Mouse (Mus musculus) kidney, adult 18-20 months (tissue): ENCODE measurements at regions not wholly inside any gene's neighbourhood (a gene's known extent, or its start where the extent isn't known, plus 50 kb on each side); places are given as distances from the start of the nearest gene placed in this dataset.
A peak's percentile ranks its signal among the peaks of the same experiment; 100 is the strongest.

Experiments
- DNase-seq: peaks from one replicate; pipeline ENCODE4 v3.0.0; 2021

DNA sequence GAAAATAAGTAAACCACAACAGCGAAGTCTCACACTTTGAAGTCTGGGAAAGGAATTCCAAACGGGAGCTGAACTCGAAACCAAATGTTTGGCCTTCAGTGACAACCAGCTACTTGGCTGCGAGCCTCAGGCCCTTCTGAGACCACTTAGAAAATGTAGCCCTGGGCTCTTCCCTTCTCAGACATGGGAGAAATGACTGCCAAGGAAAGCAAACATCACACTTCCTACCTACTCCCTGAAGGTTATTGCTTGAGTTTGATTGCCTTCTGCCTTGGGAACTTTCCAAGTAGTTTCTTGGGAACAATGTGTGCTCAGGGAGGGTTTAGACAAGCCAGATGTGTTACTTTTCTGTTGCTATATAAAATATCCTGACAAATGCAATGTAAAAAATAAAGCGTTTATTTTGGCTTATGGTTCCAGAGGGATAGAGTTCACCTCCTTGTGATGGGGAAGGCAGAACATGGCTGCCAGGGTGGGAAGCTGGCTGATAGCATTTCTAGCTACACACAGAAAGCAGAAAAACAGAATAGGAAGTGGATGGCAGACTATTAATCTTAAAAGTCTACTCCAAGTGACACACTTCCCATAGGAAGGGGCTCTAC lies 194.8 kb upstream of the Rack1 start:
- no peak for DNase-seq

DNA sequence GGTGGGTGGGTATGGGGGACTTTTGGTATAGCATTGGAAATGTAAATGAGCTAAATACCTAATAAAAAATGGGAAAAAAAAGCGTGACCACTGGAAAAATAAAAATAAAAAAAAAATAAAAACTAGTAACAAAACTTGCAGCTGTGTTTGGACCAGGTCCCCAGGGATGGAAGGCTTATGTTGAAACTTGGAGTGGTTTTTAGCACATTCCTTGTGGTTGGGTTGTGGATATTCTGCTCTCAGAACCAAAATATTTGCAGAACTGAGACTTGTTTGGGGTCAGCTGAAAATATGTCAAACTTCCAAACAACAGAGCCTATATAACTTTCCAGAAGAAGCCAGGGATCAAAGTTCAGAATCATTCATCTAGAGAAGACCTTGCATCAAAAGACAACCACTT lies 199.0 kb upstream of the Rack1 start:
- DNase-seq, result no peak

DNA sequence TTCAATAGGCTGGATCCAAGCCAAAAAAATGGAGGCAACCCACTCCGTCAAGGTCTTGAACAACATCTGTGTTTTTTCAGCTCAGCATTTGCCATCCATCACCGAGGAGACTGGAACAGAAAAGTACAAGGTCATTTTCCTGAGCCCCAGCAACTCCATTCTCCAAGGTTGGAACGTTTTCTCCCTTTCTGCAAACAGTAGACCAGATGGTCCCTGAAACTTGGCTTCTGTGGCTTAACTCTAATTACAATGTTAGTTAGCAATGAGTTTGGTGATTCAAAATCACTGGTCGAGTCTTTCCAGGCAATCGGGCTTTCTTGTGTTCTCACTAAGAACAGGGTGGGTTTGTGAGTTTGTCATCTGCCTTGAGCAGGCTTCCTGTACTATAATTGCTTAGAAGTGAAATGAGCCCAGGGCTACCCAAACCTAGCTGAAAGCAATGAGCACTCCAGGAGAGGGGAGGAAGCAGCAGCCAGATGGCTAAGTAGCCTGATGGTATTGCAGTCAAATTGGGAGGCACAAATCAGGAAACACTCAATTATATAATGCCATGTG lies 200.5 kb upstream of the Rack1 start:
- DNase-seq, result no peak

DNA sequence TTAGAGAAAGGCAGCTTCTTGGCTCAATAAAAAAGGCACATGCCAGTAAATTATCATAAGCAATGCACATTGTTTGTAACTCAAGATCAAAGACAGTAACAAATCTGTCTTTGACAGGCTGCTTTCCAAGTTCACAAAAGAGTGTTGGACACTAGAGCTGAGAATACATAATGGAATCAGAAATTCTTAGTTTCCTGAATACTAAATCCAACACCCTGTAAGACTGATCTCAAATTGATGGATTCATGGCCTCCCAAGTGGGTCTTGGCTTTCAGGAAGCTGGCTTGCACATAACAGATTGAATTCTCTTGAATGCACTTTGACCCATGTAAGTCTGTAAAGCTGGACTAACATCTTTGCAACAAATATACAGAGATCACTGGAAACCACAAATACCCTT lies 201.1 kb upstream of the Rack1 start:
- no peak for DNase-seq

DNA sequence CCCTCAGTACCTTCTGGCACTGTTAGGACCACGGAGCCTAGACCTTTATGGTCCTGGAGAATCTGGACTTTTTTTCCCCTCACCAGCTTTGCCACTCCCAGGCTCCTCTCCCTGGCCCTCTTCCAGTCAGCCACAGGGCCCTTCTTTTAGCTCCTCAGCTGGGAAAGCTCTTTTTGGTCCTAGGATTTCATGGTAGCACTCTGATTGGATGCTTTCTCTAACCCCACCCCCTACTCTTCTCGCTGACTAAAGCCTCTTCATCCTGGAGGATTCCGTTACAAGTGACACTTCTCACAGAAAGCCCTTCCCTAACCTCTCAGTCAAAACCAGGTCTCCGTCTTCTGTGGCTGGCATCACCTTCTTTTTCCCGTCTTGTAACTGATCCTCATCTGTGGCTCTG lies 205.7 kb upstream of the Rack1 start:
- DNase-seq, result no peak

DNA sequence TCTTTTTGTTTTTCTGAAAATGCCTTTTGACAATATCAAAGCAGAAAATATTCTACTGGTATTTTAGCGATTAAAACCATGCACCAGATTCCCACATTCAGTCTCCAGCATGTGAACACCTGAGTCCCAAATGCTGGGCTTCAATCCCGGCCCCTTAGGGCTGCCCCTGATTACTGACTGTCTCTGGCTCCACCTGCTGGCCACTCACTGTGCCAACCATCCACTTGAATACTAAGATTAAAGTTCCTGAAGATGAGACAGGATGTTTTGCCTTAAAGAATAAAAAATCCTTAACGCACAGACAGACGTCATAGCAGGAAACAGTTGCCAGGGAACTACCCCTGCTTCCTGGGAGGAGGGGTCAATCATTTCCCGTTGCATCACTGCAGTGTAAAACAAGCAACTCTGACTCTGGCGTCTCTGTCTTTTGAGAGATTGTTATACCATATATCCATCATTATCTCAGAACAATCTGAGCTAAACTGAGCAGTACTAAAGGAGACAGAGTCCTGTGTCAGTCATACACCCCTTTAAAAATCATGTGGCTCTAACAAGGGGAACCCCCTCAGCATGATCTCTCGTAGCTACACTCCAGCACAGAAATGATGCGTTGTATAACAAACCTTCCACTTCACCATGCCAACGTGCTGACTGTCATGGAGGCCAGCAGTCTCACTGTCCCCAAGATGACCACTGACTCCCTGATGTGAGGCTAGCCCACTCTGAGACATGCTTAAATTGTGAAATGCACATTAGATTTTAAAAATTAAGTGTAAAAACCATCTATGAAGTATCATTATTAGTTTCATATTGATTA lies 211.1 kb upstream of the Rack1 start:
- peak; percentile 44 for DNase-seq

DNA sequence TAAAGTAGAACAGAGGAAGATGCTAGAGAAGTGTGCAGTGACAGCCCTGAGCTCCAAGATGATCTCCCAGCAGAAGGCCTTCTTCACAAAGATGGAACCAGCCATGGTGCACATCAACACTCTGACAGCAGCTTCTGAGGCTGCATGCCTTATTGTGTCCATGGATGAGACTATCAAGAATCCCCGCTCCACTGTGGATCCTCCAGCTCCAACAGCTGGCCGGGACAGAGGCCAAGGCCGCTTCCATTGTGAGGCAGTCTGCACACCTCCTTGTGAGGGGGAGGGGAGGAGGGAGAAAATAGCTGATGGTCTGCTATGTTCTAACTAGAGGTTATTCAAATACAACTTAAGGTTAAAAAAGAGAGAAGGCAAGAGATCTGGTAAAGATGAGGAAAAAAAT lies 231.4 kb upstream of the Rack1 start:
- no peak for DNase-seq

DNA sequence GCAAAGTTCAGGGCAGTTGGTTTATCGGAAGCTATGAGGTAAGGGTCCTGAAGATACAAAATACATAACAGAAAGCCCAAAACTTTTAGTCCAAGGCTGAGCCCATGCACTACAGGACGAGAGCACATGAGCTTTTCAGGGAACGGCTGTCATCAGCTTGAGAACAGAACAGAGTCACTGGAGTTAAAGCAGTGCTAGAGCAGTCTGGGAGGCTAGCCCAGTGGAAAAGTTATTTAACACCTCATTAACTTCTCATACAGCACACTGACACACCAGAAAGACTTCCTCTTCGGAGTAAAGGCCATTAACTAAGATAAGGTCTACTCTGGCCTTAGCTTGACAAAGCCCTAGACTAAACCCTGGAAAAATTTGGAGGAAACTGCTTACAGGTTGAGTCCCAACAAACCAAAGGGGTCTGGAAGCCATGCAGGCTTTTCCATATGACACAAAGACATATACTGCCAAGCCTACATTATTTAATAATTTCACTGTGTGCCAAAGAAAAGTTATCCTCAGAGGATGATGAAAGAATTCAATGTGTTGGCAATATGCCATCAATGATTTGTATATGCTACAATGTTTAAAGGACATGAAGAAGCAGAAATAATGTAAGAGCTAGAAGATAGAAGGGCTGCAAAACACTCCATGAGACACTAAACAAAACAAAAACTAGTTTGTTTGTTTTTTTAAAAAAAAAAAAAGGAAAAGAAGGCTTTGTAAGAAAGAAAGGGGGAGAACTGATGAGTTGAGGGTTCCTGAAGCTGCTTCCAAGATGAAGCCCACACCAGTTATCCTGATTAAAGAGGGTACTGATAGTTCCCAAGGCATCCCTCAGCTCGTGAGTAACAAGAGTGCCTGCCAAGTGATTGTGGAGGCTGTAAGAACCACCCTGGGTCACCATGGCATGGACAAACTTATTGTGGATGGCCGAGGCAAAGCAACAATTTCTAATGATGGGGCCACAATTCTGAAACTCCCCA lies 232.3 kb upstream of the Rack1 start:
- no peak for DNase-seq

DNA sequence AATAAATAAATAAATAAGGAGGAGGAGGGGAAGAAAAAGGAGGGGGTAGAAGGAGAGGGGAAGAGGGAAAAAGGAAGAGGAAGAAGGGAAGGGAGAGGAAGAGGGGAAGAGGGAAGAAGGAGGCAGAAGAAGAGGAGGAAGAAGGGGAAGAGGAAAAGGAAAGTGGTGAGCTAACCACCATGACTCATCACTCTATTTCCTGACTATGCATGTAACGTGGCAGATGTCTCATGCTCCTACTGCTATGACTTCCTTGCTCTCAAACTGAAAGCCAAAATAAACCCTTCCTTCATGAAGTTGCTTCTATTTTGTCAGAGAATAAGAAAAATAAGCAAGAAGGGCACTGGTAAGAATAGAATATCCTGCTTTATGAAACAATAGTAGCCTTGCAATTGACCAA lies 242.1 kb upstream of the Rack1 start:
- no peak for DNase-seq

DNA sequence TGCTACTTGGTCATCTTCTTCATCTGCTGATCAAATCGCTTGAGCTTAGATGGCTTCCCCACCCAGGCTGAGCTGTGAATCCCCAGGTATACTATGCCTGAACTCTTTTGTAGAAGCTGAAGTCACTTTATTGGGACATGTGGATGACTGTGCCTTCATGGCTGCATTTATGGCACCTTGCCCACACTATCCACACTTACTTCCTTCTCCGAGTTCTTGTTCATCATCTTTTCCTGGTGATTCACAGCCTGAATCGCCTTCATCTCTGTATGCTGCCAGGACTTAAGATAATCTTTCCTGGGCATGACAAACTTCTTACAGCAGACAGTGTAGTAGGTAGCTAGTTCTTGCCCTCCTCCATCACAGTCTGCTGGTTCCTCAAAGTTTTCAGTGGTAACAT lies 248.1 kb upstream of the Rack1 start:
- no peak for DNase-seq

DNA sequence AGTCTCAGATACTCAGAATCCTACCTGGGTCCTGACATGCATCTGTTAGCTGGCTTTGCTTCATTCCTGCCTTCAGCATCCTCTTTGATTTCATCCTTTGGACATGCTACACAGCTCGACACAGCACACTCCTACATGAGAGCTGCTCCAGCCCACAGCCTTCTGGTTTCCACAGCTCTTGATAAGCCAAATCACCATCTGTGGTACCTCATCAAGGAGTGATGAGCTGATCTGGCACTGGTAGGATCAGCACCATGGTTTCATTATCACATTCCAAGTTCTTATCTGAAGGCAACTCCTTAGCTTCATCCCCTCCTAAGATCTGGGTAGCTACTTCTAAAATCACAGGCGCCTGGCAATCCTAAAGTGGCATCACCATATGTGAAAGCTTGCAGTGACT lies 248.9 kb upstream of the Rack1 start:
- DNase-seq, result no peak

DNA sequence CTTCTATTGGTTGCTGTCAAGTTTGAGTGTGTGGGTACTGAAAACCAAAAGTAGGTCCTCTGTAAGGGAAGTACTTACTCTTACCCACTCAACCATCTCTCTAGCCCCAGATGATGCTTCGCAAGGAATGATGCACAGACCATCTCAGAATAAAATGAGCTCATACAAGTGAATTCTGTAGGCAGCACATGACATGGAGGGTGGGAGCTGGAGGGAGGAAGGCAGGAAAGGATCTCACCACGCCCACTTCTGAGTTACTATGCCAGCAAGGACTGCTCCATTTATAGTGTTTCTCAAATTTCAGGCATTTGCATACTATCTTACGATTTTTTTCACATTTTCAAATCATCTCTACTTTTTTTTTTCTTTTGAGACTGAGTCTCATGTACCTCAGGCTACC lies 273.8 kb upstream of the Rack1 start:
- DNase-seq, result no peak

DNA sequence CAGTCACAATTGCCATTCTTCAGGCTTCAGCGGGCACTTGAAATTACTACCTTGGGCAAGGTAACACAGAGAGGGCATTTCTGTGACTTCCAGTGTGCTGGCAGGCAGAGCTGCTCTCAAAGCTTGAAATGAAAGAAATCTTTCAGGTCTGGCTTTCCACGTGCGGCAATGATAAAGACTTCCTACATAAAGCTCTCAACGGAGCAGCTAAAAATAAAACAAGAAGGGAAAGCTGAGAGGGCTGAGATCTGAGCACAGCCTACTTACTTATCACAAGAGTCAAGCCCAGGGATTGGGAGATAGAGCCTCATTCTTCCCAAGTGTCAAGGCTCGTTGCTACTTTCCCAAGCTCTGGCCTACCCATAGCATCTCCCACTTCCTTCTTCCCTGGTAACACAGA lies 274.6 kb upstream of the Rack1 start:
- DNase-seq, result no peak

DNA sequence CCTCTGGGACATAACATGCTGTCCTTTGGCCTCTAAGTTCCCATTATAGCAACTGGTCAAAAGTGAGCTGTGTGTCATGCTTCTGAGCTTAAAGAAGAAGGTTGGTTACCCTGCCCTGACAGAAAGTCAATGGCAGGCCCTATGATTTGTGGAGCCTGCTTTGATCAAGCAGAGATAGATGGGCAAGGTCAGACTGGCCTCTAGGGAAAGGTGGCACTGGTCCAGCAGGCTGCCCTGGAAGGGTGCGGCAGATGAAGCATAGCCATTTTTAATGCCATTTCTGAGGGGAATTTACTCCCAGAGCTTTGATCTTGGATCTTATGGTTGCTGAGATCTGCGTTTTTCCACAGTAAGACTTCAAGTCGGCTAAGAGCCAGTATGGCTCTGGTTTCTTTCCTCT lies 293.2 kb upstream of the Rack1 start:
- DNase-seq, result no peak

DNA sequence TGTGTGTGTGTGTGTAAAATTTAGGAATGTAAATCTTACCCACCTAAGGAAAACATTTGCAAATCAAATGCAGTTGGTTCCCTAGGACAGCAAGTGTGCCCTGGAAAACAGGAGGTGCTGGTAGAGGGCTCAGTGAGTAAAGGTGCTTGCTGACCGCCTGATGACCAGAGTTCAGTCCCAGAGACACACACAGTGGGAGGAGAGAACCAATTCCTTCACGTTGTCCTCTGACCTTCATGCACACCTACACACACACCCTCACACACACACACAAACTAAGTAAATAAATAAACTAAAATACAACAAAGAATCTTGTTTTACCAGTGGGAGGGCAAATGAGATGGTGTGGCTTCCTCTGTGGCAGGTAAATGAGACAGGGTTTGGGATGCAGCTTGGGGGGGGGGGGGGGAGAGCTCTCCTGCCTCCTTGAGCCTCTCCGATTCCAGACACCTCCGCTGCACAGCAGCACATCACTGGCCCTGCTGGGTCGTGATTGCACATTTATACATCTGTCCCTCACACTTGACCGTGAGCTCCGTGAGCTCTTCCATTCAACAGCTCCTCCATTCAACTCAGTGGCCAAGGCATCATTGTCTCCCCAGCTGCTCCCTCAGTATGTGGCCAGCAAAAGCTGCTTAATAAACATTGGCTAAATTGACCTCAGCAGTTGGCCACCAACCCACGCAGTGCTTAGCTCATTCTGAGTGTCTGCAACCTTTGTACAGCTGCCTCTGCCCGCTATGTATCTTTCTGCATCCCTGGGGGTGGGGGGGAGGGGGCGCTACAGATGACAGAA lies 297.9 kb upstream of the Rack1 start:
- DNase-seq, result no peak

DNA sequence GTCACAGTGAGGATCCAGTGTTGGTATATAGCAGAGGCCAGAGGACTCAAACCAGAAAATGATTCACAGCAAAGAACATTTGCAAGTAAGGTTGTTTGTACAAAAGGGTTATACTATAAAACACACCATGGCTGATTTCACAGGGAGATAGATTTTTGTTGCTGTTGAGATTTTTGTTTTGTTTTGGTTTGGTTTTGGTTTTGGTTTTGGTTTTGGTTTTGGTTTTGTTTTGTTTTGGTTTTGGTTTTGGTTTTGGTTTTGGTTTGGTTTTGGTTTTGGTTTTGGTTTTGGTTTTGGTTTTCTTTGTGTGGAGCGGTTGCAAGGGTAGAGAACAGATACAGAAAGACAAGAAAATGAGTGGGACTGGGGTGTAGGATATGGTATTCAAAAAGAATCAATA lies 301.1 kb upstream of the Rack1 start:
- no peak for DNase-seq

DNA sequence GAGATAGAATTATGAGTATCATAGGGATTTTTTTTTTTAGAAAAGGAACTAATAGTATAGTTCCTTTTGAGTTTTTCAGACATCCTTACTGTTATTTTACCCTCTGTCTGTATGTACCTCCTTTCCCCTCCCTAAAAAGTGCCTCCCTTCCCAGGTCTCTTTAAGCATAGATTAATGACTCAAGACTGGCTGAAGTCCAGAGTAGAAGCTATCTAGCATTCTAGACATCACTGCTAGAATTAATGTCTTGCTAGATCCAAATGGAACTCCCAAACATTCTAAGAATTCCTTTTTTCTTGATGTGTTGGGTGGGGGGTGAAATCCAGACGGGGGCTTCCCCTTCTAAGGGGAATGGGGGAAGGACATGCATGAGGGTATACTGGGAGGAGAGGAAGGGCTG lies 311.8 kb upstream of the Rack1 start:
- DNase-seq, result no peak

DNA sequence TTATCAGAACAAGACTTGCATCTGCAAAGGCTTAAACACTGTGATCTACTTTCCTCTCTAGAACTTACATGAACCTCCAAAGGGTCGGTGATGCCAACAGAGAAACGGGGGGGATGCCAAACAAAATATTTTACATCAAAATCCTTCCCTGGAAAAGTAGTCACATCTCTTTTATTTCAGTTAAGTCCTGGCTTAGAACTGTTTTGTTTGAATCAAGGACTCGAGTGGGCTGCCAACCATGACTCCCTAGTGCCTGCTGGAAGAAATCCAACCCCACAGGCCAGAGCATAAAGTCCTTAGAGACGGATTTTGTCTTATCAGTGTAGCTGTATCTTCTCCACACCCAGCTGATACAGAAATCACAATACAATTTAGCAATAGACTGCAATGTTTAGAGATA lies 336.1 kb upstream of the Rack1 start:
- no peak for DNase-seq

DNA sequence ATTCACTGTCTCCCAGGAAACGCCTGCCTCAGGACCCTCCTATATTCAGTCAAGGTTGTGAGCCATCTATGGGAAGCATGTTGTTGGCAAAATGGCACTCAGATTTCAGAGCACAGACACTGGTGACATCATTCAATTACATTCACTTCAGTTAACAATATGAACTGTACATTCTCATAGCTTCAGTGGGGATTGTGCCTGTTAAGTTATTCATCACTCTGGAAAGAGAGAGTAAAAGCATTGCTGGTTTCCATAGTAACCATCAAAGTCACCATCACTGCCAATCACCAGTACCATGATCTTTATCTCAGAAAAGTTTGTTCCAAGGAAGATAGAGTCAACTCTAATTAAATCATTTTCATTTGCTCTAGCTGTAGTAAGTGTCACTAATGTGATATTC lies 350.2 kb upstream of the Rack1 start:
- no peak for DNase-seq

DNA sequence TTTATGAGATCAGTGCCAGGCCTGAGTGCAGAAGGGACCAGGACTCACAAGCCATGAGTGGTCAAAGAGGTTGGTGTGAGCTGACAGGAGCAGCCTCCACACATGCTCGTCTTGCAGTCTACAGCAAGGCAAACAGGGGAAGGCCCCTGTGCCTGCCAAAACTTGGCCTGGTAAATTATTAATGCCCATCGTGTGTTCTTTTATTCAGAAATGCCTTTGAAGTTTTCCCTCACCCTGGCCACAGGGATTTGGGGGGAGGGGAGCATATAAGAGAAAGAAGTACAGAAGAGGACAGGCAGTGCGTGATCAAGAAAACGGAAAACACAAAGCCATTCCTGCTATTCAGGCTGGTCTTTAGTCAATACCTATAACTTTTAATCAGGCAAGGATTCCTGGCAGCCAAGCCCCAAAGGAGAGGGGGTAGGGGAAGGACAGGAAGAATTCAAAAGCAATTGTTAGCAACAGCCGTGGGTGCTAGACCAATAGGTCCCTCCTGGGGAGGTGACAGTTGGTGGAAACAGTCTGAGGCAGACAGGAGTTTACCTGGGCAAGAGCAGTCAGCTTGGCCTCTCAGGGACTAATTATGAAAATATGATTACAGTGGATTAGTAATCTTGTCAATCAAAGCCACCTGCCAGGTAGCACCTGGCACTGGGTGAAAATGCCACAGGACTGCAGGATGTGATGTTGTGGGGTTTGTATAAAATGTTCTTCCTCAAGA lies 357.4 kb upstream of the Rack1 start:
- DNase-seq, result no peak

DNA sequence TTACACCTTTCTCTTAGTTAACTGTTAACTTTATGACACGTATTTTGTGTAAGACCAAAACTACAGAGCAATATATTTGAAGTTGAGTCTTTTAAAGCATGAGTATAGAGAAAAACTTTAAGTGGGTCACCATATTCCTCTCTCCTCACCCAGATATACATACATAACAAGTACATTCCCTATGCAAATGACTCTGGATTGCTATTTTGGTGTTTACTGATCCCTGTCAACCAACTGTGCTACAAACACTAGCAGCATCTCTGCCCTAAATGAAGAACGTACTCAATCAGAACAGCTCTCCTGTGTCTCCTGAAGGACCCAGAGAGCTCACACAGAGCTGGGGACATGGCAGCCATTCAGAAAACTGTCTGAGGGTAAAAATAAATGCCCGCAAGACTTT lies 363.4 kb upstream of the Rack1 start:
- DNase-seq, result no peak

DNA sequence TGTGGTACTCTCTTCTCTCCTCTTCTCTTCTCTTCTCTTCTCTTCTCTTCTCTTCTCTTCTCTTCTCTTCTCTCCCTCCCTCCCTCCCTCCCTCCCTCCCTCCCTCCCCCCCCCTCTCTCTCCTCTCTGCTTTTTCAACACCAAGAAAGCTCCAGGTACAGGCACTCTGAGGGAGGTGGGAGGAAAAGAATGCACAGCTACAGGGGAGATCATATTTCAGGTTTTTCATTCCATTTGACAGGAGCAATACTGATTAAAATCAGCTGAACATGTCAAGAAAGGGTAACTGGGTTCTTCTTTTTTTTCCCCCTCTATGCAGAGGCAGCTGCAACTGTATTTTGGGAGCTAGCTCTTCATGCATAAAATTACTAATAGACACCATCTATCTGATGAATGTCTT lies 368.8 kb upstream of the Rack1 start:
- DNase-seq, result no peak
